Mouse (Mus musculus): Measurements from ENCODE around the gene Txlng. TPM values are rescaled to one million over a fixed set of nuclear protein-coding genes. Genes with fewer than 3 reads are reported as not detected.
"Not testable (repeated sequence)": the region's sequence is repeated elsewhere in the genome, so short reads cannot be mapped to it uniquely, and the experiment has no call there.

The Txlng gene
- polyA plus RNA-seq, 1 experiment from 2014 or later = 17.5 TPM

GRCm38 (mm10) chrX:162829741-162830140 is 487 bp upstream of the Txlng start:
- Histone ChIP-seq H3K27ac (no peak overlapping the region), H3K9me3 (replicated peaks) (no peaks in the 10 kb centered on the region), H3K4me3 (peak overlapping the region; percentile 54), H3K9ac (no peak overlapping the region), H3K4me2 (replicated peaks) (peak overlapping the region; percentile 30), H3K27me3 (peaks cover 3% of the 10 kb centered on the region; the same call in 1 of the 2 replicates), H3K36me3 (no peaks in the 10 kb centered on the region), H3K4me1 (no peaks in the 10 kb centered on the region; the same call in 1 of the 2 replicates)
- 40% methylated on average over 5 of the region's 5 CpGs for WGBS
- ATAC-seq (ENCODE audit: low FRiP score) = peak; percentile 30; the same call in 1 of the 2 replicates

- Histone ChIP-seq H3K4me2 (replicated peaks) (peak overlapping the region; percentile 75), H3K4me3 (peak overlapping the region; percentile 54), H3K9me3 (replicated peaks) (no peaks in the 10 kb centered on the region), H3K4me1 (no peaks in the 10 kb centered on the region; the same call in 1 of the 2 replicates), H3K36me3 (no peaks in the 10 kb centered on the region), H3K27ac (no peak overlapping the region), H3K27me3 (peaks cover 3% of the 10 kb centered on the region; the same call in 1 of the 2 replicates), H3K9ac (peak overlapping the region; percentile 66)
- peak; percentile 62 for ATAC-seq (ENCODE audit: low FRiP score)
- WGBS = 33% methylated on average over 13 of the region's 20 CpGs
These were observed 471 bp downstream of the Txlng start for GRCm38 (mm10) chrX:162828783-162829182.

- no peak overlapping the region for H3K27ac ChIP-seq
- no peaks in the 10 kb centered on the region for H3K9me3 ChIP-seq (replicated peaks)
- no peak overlapping the region; the same call in 1 of the 2 replicates for H3K9ac ChIP-seq
- no peak for ATAC-seq (ENCODE audit: low FRiP score)
- no peaks in the 10 kb centered on the region; the same call in 1 of the 2 replicates for H3K4me1 ChIP-seq
- H3K4me3 ChIP-seq = peak overlapping the region; percentile 54
- H3K36me3 ChIP-seq = no peaks in the 10 kb centered on the region
- 44% methylated on average over 6 of the region's 6 CpGs for WGBS
- H3K4me2 ChIP-seq (replicated peaks) = peak overlapping the region; percentile 75
- peaks cover 3% of the 10 kb centered on the region; the same call in 1 of the 2 replicates for H3K27me3 ChIP-seq
These were observed 1.2 kb downstream of the Txlng start for GRCm38 (mm10) chrX:162828016-162828415.

DNA sequence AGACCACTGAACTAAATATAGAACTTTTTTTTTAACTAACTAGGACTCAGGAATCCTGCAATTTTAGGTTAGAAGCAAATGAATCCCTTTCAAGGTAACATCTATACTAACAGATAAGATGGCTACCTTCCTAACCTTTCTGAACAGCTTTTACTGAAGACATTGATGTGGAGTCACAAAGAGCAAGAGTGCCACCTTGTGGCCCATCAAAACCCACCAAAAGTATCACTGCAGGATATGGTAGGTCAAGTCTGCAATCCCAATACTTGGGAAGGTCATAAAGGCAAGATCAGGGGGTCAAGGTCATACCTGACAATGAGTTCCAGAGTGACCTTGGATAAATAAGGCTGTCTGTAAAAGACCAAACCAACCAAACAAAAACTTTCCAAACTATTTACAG is 28.9 kb downstream of the Txlng start:
- Histone ChIP-seq H3K27ac (no peak overlapping the region), H3K36me3 (no peaks in the 10 kb centered on the region), H3K9ac (no peak overlapping the region), H3K4me2 (replicated peaks) (no peak overlapping the region), H3K4me1 (no peaks in the 10 kb centered on the region), H3K4me3 (no peak overlapping the region), H3K9me3 (replicated peaks) (no peaks in the 10 kb centered on the region), H3K27me3 (no peaks in the 10 kb centered on the region)
- no peak for ATAC-seq (ENCODE audit: low FRiP score)

- H3K4me2 ChIP-seq (replicated peaks); H3K27ac ChIP-seq; ATAC-seq (ENCODE audit: low FRiP score); H3K36me3 ChIP-seq; H3K9me3 ChIP-seq (replicated peaks); H3K27me3 ChIP-seq; H3K4me1 ChIP-seq; H3K9ac ChIP-seq; H3K4me3 ChIP-seq: not testable (repeated sequence)
- 82% methylated on average over 5 of the region's 5 CpGs for WGBS
These were observed 37.9 kb downstream of the Txlng start for GRCm38 (mm10) chrX:162791392-162791791.

- H3K4me1 ChIP-seq = no peaks in the 10 kb centered on the region
- H3K27ac ChIP-seq = no peak overlapping the region
- no peak for ATAC-seq (ENCODE audit: low FRiP score)
- no peak overlapping the region for H3K4me3 ChIP-seq
- no peaks in the 10 kb centered on the region for H3K9me3 ChIP-seq (replicated peaks)
- no peak overlapping the region for H3K9ac ChIP-seq
- H3K36me3 ChIP-seq = 0 out of 2 replicates have a peak, but pooled peaks cover under 1% of the 10 kb centered on the region
- H3K4me2 ChIP-seq (replicated peaks) = no peak overlapping the region
- H3K27me3 ChIP-seq = no peaks in the 10 kb centered on the region
- WGBS = 70% methylated on average over 1 of the region's 1 CpGs
These were observed 40.9 kb downstream of the Txlng start for GRCm38 (mm10) chrX:162788372-162788771.

DNA sequence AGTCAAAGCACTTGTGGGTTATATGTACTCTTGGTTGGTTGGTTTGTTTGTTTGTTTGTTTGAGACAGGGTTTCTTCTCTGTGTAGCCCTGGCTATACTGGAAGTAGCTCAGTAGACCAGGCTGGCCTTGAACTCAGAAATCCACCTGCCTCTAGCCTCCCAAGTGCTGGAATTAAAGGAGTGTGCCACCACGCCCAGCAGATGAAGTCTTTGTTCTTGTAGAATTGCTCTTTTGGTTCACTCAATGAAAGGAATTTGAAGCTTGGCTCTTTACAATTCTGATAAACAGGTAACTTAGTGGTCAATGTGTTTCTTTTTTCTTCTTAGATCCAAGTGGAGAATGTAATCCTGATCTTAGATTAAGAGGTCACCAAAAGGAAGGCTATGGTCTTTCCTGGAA is 58.5 kb downstream of the Txlng start:
- no peaks in the 10 kb centered on the region for H3K4me1 ChIP-seq
- no peak overlapping the region for H3K27ac ChIP-seq
- no peaks in the 10 kb centered on the region for H3K27me3 ChIP-seq
- no peak for ATAC-seq (ENCODE audit: low FRiP score)
- no peaks in the 10 kb centered on the region for H3K9me3 ChIP-seq (replicated peaks)
- H3K4me2 ChIP-seq (replicated peaks) = no peak overlapping the region
- WGBS = 67% methylated on average over 1 of the region's 1 CpGs
- H3K36me3 ChIP-seq = peaks cover 13% of the 10 kb centered on the region; the same call in 1 of the 2 replicates
- H3K9ac ChIP-seq = no peak overlapping the region
- no peak overlapping the region for H3K4me3 ChIP-seq

DNA sequence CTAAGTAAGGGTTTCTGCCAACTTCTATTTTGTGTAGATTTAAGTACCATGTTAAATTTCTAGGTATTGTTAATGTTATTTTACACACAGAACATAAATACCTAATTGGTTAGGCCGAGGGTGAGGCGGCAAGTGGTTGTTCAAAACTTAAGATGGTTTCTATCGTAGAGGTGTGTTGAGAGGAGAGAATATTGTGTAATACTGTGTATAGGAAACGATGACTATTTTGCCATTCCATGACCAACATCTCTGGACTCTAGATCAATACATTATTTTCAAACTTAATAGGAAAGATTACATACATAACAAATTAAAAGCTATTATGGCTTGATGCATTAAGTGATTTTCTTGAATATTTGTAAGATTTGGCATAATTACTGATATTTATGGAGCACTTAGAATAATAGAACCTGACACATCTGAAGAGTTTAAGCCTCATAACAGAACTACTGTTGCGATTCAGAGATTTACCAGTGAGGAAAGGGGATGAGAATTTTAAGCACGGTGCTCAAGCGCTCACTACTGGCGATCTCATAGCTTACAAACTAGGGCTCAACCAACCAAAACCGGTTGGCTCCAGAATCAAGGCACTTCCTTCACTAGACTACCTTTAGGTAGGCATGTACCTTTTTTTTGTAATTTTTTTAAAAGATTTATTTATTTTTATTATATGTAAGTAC is 67.4 kb downstream of the Txlng start:
- Histone ChIP-seq H3K4me3 (peak overlapping the region; percentile 62), H3K9me3 (replicated peaks) (no peaks in the 10 kb centered on the region; the same call in 1 of the 2 replicates), H3K9ac (no peak overlapping the region), H3K27ac (no peak overlapping the region), H3K4me1 (0 out of 2 replicates have a peak, but pooled peaks cover 5% of the 10 kb centered on the region), H3K27me3 (no peaks in the 10 kb centered on the region), H3K36me3 (no peaks in the 10 kb centered on the region), H3K4me2 (replicated peaks) (peak overlapping the region; percentile 58)
- no peak for ATAC-seq (ENCODE audit: low FRiP score)
- WGBS = 46% methylated on average over 9 of the region's 9 CpGs

DNA sequence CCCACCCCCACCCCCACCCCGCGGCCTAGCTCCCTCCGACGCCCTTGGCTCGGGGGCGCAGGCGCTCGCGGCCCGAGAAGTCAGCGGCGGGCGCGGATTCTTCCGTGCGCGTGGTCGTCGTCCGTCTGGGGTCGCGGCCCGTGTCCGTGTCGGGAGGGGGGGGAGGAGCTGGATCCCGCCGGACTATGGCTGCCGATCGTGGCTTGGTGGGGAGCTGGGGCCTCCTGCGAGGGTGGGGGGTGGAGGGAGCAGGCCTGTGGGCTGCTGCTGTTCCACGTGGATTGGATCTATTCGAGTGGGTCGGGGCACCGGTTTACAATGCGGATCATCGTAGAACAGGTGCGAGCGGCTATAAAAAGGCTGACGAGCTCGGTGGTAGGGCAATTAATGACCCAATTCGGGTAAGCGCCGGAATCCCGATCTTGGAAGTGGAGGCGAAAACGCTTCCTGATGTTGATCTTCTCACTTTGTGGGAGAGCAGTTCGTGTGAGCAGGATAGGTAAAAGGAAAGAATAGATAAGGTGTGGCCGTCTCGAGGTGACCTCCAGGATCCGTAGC is 68.2 kb downstream of the Txlng start:
- H3K9me3 ChIP-seq (replicated peaks) = no peaks in the 10 kb centered on the region; the same call in 1 of the 2 replicates
- 23% methylated on average over 32 of the region's 50 CpGs for WGBS
- ATAC-seq (ENCODE audit: low FRiP score) = peak; percentile 10
- peak overlapping the region; percentile 62 for H3K4me3 ChIP-seq
- H3K27ac ChIP-seq = peak overlapping the region; percentile 91
- H3K4me1 ChIP-seq = 0 out of 2 replicates have a peak, but pooled peaks cover 5% of the 10 kb centered on the region
- no peaks in the 10 kb centered on the region; the same call in 1 of the 2 replicates for H3K27me3 ChIP-seq
- no peaks in the 10 kb centered on the region for H3K36me3 ChIP-seq
- H3K9ac ChIP-seq = peak overlapping the region; percentile 71
- peak overlapping the region; percentile 58 for H3K4me2 ChIP-seq (replicated peaks)

DNA sequence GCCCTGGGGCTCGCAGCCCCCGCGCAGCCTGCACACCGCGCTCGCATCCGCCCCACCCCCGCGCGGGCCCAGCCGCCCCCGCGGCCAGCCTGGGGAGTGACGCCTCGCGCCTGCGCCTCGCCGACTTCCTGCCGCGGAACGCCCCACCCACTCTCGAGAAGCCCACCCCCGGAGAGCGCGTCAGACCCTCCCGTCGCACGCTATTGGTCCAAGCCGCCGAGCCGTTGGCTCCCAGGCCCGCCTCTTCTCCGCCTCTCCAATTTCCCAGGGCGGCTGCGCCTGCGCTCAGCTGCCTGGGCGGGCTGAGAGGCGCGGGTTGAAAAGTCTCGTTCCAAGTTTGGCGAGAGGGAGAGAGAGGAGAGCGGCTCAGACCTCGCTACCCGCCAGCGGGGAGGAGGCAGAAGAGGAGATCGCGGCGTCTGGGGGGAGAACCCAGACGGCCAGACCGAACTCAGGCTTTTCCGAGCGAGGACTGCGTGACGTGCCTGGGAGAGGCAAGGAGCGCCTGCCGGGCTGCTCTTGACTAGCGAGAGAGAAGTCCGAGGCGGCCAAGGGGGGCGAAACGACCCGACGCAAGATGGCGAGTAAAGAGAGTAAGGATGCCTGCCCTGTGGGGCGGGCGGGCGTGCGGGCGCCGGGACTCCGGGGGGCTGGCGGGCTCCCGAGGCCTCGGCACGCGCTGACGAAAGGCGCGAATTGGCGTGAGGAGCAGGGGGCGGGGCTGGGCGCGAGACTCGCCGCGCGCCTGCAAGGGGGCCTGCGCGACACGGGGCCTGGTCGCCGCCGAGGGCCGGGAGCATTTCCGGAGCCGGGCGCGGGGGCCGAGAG is 68.9 kb downstream of the Txlng start, which contains the start of gene Rbbp7:
Gene Rbbp7 (plus strand): TSS at position 288 of the 828 bp plus-strand sequence.
- peak within 1 kb of the TSS; percentile 71 for H3K9ac ChIP-seq
- 0 out of 2 replicates have a peak, but pooled peaks cover 5% of the 10 kb centered on the region for H3K4me1 ChIP-seq
- H3K4me3 ChIP-seq = peak within 1 kb of the TSS; percentile 62
- H3K9me3 ChIP-seq (replicated peaks) = no peaks in the 10 kb centered on the region; the same call in 1 of the 2 replicates
- H3K4me2 ChIP-seq (replicated peaks) = peak within 1 kb of the TSS; percentile 58
- 24% methylated on average over 61 of the region's 100 CpGs for WGBS
- H3K27ac ChIP-seq = peak within 1 kb of the TSS; percentile 91
- no peaks in the 10 kb centered on the region; the same call in 1 of the 2 replicates for H3K27me3 ChIP-seq
- H3K36me3 ChIP-seq = no peaks in the 10 kb centered on the region
- peak; percentile 98 for ATAC-seq (ENCODE audit: low FRiP score)

DNA sequence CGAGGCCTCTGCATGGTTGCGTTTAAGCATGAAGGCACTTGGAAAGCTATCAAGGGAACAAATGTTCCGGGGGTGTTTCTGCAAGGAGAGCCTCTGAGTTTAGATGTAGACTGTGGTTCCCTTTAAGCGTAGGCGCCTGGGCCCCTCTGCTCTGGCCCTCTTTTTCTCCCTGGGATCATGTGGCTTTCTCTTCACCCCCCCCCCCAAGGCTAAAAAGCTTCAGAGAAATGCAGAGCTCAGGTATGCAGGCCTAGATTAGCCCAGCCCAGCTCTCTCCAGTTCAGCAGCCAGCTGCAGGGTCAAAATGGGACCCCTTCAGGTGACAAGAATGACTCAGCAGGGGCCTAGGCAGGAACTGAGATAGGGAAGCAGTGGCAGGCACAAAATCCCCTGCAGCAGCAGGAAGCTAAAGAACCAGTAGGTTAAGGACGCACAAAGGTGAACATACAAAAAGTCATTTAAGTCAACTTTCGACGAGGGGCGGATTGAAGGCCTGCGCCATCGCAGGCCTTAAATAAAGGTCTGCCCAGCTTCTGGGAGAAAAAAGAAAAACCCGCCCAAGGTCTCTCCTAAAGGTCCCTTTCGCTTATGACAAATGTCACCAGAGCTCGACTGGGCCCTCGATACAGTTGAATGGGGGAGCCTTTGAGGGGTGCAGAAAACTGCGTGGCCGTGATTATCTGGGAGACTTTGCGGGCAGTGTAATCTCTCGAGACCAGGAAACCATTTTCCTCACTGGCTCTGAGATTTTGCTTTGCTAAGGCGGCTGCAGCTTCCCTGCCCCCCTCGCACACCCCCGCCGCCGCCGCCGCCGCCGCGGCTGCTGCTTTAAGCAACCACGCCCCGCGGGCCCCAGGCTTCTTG is 69.8 kb downstream of the Txlng start:
- Histone ChIP-seq H3K4me3 (peak overlapping the region; percentile 62), H3K4me1 (0 out of 2 replicates have a peak, but pooled peaks cover 5% of the 10 kb centered on the region), H3K9ac (peak overlapping the region; percentile 54), H3K4me2 (replicated peaks) (peak overlapping the region; percentile 45), H3K27ac (peak overlapping the region; percentile 91), H3K27me3 (no peaks in the 10 kb centered on the region; the same call in 1 of the 2 replicates), H3K9me3 (replicated peaks) (no peaks in the 10 kb centered on the region; the same call in 1 of the 2 replicates), H3K36me3 (no peaks in the 10 kb centered on the region)
- WGBS = 35% methylated on average over 30 of the region's 32 CpGs
- no peak for ATAC-seq (ENCODE audit: low FRiP score)

All from hindbrain, embryonic 12.5 days (tissue).